Mouse (Mus musculus): Measurements from ENCODE around the gene Otp. TPM values are rescaled to one million over a fixed set of nuclear protein-coding genes. Genes with fewer than 3 reads are reported as not detected.

Otp gene
- polyA plus RNA-seq, 1 experiment from 2014 or later: not detected

- ATAC-seq (replicated peaks; ENCODE audit: extremely low read depth, insufficient read depth, low FRiP score): no peak
- H3K4me3 ChIP-seq (ENCODE audit: low read length): no peak overlapping the region
- 66% methylated on average over 5 of the region's 5 CpGs for WGBS
Measured at GRCm38 (mm10) chr13:94915654-94916053, 40.3 kb downstream of the Otp start.

GRCm38 (mm10) chr13:94928086-94928485 lies 52.7 kb downstream of the Otp start:
- no peak for ATAC-seq (replicated peaks; ENCODE audit: extremely low read depth, insufficient read depth, low FRiP score)
- Histone ChIP-seq H3K9ac (ENCODE audit: low read length) (no peak overlapping the region), H3K36me3 (ENCODE audit: control insufficient read depth, insufficient read depth) (no peaks in the 10 kb centered on the region), H3K4me1 (ENCODE audit: control insufficient read depth, insufficient read depth, low read length) (no peaks in the 10 kb centered on the region), H3K27ac (ENCODE audit: low read length) (no peak overlapping the region), H3K9me3 (replicated peaks; ENCODE audit: control insufficient read depth, low read length) (no peaks in the 10 kb centered on the region), H3K4me2 (ENCODE audit: low read depth, low read length) (no peak overlapping the region), H3K4me3 (ENCODE audit: low read length) (no peak overlapping the region), H3K27me3 (ENCODE audit: control insufficient read depth, insufficient read depth, low read length) (peaks cover 10% of the 10 kb centered on the region)
- 80% methylated on average over 3 of the region's 3 CpGs for WGBS

More at GRCm38 (mm10) chr13:94915654-94916053, 40.3 kb downstream of the Otp start:
- Histone ChIP-seq H3K4me2 (ENCODE audit: low read depth, low read length) (no peak overlapping the region), H3K27me3 (ENCODE audit: control insufficient read depth, insufficient read depth, low read length) (no peaks in the 10 kb centered on the region), H3K4me1 (ENCODE audit: control insufficient read depth, insufficient read depth, low read length) (no peaks in the 10 kb centered on the region), H3K36me3 (ENCODE audit: control insufficient read depth, insufficient read depth) (no peaks in the 10 kb centered on the region), H3K27ac (ENCODE audit: low read length) (no peak overlapping the region), H3K9ac (ENCODE audit: low read length) (no peak overlapping the region), H3K9me3 (replicated peaks; ENCODE audit: control insufficient read depth, low read length) (no peaks in the 10 kb centered on the region)

Other genes with a start within 250 kb of the Otp start
- 178 and 205 TPM in 2 replicates for gene Tbca, start 86.7 kb upstream of the Otp start, polyA plus RNA-seq (2015; fragmentation: Nextera tagmentation; extraction: Ambion mirVana)
- gene Wdr41, start 100.7 kb downstream of the Otp start, polyA plus RNA-seq (2015; fragmentation: Nextera tagmentation; extraction: Ambion mirVana): 19.0 and 19.7 TPM in 2 replicates